Mouse (Mus musculus) embryonic facial prominence, embryonic 14.5 days (tissue): ENCODE data around the gene Pcsk4. TPM values are rescaled to one million over a fixed set of nuclear protein-coding genes. Genes with fewer than 3 reads are reported as not detected.

Experiments
- ATAC-seq: fragments of 200-750 bp; cut with Nextera tagmentation; 2 replicates; pipeline ENCODE4 v1.8.0; 2017; ENCODE audit warnings: low read depth, moderate number of reproducible peaks, moderate TSS enrichment
- DNase-seq: peaks from one replicate; pipeline ENCODE4 v3.0.0-alpha.2; 2015; ENCODE audit warnings: low spot score
- H3K27ac ChIP-seq: fragments of 300-500 bp; sonication (generic); replicated peaks from 2 replicates; pipeline ENCODE4 v1.5.1; 2014; ENCODE audit warnings: low read depth, mild to moderate bottlenecking, low read length, moderate library complexity
- H3K27me3 ChIP-seq: fragments of 300-500 bp; sonication (generic); replicated peaks from 2 replicates; pipeline ENCODE4 v1.6.1; 2014; ENCODE audit warnings: low read length; ENCODE audit not compliant: control insufficient read depth, insufficient read depth
- H3K36me3 ChIP-seq: fragments of 300-500 bp; sonication (generic); 2 replicates; pipeline ENCODE4 v1.6.1; 2014; ENCODE audit warnings: low read length, mixed read lengths; ENCODE audit not compliant: control insufficient read depth, insufficient read depth
- H3K4me1 ChIP-seq: fragments of 300-500 bp; sonication (generic); 2 replicates; pipeline ENCODE4 v1.6.1; 2014; ENCODE audit warnings: antibody characterized with exemption, low read length; ENCODE audit not compliant: control insufficient read depth, insufficient read depth
- H3K4me2 ChIP-seq: fragments of 300-500 bp; sonication (generic); 2 replicates; pipeline ENCODE4 v1.6.1; 2014; ENCODE audit warnings: low read depth, mild to moderate bottlenecking, low read length, moderate library complexity, mixed read lengths
- H3K4me3 ChIP-seq: fragments of 300-500 bp; sonication (generic); 2 replicates; pipeline ENCODE4 v1.5.1; 2014; ENCODE audit warnings: low read depth, mild to moderate bottlenecking, low read length
- H3K9ac ChIP-seq: fragments of 300-500 bp; sonication (generic); 2 replicates; pipeline ENCODE4 v1.6.1; 2014; ENCODE audit warnings: low read depth, mild to moderate bottlenecking, low read length, moderate library complexity, mixed read lengths
- H3K9me3 ChIP-seq: fragments of 300-500 bp; sonication (generic); 2 replicates; pipeline ENCODE4 v1.6.1; 2016; ENCODE audit warnings: low read length; ENCODE audit not compliant: control insufficient read depth
- WGBS: fragments of 180-500 bp; shearing (Covaris S2); extraction: QIAGEN DNeasy Blood & Tissue Kit; methylation state at CpG from one replicate; pipeline ENCODE4 v1.1.7; 2014; 5-methylcytosine and 5-hydroxymethylcytosine counted together
- polyA plus RNA-seq: library from polyadenylated mRNA; unstranded; fragments of >200 nt; fragmentation: Nextera tagmentation; extraction: Ambion mirVana; gene quantifications from 2 replicates; pipeline ENCODE4 v1.2.1, GENCODE M21; 2014

Pcsk4 gene
- polyA plus RNA-seq, 1 experiment from 2014 or later: 1.7 TPM

DNA sequence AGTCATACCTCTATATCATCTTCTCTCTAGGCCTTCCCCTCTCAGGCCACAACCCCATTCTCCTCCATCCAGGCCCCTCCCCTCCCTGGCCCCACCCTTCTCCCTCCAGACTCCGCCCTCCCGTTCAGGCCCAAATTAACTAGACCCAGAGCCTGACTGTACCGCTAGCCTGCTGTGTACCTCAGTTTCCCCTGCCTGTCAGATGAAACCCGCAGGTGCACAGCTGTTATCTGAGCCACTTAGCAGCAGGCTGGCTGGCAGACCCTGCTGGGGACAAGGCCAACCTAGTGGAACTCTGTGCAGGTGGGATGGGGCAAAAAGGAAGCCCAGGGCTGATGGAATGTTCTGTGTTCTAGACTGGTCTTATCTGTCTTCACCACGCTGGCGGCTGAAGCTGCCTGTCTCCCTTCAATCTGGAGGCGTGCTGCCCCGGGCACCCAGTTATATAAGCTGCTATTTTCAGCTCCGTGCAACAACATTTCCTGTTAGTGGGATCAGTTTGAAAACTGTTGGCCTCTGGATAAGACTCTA, 14.9 kb upstream of the Pcsk4 start:
- no peaks in the 10 kb centered on the region for H3K36me3 ChIP-seq
- H3K27ac ChIP-seq: no peak overlapping the region
- peak overlapping the region; percentile 57 for H3K4me2 ChIP-seq
- DNase-seq: no peak
- WGBS: 45% methylated on average over 9 of the region's 9 CpGs
- no peak overlapping the region for H3K9ac ChIP-seq
- H3K4me3 ChIP-seq: no peak overlapping the region
- H3K4me1 ChIP-seq: peaks cover 41% of the 10 kb centered on the region
- no peak for ATAC-seq
- peaks cover 86% of the 10 kb centered on the region for H3K27me3 ChIP-seq
- no peaks in the 10 kb centered on the region for H3K9me3 ChIP-seq

DNA sequence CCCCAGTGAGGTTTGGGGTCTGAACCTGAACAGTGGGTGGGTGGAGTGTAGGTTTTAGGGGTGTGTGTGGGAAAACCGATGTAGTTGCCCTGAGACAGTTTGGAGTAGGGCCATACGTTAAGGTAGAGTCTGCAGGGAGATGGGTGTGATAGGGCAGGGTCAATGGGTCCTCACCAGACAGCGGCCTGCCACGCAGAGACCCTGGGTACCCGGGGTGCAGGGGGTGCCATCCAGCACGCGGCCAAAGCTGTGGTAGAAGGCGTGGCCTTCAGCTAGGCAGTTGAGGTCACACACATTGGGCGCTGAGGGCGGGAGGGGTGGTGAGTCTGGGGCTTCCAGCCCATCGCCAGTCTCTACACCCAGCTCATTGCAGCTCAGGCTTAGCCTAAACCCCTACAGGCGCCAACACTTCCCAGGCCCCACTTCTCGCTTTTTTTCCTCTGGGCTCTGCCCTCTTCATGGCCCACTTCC, 14.2 kb upstream of the Pcsk4 start:
- Histone ChIP-seq H3K4me1 (peaks cover 40% of the 10 kb centered on the region), H3K9ac (peak overlapping the region; percentile 2; the same call in 1 of the 2 replicates), H3K4me2 (peak overlapping the region; percentile 57), H3K4me3 (peak overlapping the region; percentile 37), H3K27me3 (peaks cover 79% of the 10 kb centered on the region), H3K27ac (no peak overlapping the region; the same call in 1 of the 2 replicates), H3K9me3 (no peaks in the 10 kb centered on the region), H3K36me3 (no peaks in the 10 kb centered on the region)
- WGBS: 24% methylated on average over 13 of the region's 13 CpGs
- ATAC-seq (no peak; the same call in 1 of the 2 replicates), DNase-seq (no peak)

DNA sequence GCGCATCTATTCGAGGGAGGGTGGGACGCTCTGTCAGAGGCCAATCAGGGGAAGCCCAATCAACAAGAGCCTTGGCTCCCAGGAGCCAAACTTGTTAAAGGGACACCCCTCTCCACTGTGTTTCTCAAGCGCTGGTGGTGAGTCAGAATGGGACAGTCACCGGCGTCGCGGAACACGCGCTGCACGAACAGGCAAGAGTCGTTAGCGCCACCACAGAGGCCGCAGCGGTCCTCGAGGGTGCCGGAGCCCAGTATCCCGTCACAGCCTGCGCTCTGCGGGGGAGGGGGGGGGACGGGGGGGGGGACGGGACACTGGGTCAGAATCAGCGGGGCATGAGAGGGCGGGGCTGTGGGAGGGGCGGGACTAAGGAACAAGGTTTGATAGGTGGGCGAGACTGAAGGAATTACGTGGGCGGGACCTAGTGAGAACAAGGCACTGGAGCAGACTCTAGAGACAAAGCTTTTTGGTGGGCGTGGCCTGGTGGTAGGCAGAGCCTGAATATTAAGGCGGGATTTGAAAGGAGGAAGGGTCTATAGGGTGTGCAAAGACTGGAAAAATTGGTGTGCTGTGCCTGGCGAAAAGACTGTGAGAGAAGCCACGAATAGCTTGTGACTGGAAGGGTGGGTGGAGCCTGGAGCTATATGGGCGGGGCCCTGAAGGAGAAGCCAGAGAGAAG, 13.6 kb upstream of the Pcsk4 start:
- Histone ChIP-seq H3K27ac (no peak overlapping the region), H3K4me3 (peak overlapping the region; percentile 37), H3K4me2 (peak overlapping the region; percentile 57), H3K27me3 (peaks cover 73% of the 10 kb centered on the region), H3K9me3 (no peaks in the 10 kb centered on the region), H3K4me1 (peaks cover 34% of the 10 kb centered on the region), H3K36me3 (no peaks in the 10 kb centered on the region), H3K9ac (peak overlapping the region; percentile 2; the same call in 1 of the 2 replicates)
- WGBS: under 1% methylated on average over 21 of the region's 33 CpGs
- DNase-seq (peak; percentile 96), ATAC-seq (peak; percentile 74)

DNA sequence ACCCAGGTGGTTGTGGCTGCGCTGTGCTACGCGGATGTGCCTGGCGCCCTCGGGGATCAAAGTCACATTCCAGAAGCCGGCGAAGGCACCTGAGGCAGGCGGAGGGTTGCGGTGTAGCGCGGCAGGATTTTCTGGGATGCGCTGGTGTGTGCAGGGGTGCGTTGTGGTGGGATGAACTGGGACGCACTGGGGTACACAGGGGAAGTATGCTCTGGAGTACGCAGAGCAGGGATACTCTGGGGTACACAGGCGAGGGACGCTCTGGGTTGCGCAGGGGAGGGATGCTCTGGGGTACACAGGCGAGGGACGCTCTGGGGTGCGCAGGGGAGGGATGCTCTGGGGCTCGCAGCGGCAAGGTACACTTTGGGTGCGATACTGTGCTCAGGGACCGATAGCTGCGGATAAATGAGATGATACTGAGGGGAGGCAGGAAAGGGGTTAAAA, 13.0 kb upstream of the Pcsk4 start:
- H3K9ac ChIP-seq: no peak overlapping the region; the same call in 1 of the 2 replicates
- DNase-seq: no peak

DNA sequence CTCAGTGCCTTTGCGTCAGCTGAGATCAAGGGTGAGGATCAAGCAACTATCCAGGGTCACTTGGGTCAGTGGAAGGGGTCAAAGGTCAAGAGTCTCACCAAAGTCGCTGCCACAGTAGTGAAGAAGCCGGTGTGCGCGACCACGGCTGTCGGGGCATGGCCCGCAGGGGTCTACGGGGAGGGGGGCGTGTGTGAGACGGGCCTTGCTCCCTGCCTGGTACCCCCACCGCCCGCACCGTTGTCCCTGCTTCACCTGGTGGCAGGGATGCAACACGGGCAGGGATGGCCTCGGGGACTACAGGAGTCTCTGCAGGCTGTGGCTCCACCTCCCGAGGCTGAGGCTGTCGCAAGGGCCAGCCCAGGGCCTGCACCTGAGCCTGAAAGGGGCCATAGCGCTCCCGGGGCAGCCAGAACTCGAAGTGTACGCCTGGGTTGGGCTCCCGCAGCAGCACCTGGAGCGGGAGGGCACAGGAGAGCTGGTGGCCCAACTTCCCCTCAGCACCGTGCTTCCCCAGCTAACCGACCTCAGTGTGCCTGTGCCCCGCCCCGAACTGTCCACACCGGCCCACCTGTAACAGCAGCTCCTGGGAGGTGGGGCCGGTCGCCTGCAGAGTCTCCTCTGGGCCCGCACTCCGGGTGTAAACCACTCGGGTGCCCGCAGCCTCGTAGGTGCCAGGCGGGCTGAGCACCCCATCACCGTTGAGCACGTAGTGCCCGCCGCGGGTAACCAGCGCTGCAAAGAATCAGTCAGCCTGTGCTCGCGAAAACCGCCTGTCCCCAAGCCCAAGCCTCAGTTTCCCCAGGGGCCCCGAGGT, 12.4 kb upstream of the Pcsk4 start:
- H3K9ac ChIP-seq: no peak overlapping the region; the same call in 1 of the 2 replicates
- 6% methylated on average over 30 of the region's 47 CpGs for WGBS

More for the DNA sequence above, 13.0 kb upstream of the Pcsk4 start:
- H3K4me3 ChIP-seq: peak overlapping the region; percentile 37
- H3K4me2 ChIP-seq: peak overlapping the region; percentile 57
- ATAC-seq: peak; percentile 2; the same call in 1 of the 2 replicates
- no peak overlapping the region for H3K27ac ChIP-seq
- no peaks in the 10 kb centered on the region for H3K36me3 ChIP-seq
- H3K9me3 ChIP-seq: no peaks in the 10 kb centered on the region
- peaks cover 67% of the 10 kb centered on the region for H3K27me3 ChIP-seq
- under 1% methylated on average over 26 of the region's 26 CpGs for WGBS
- H3K4me1 ChIP-seq: peaks cover 29% of the 10 kb centered on the region

DNA sequence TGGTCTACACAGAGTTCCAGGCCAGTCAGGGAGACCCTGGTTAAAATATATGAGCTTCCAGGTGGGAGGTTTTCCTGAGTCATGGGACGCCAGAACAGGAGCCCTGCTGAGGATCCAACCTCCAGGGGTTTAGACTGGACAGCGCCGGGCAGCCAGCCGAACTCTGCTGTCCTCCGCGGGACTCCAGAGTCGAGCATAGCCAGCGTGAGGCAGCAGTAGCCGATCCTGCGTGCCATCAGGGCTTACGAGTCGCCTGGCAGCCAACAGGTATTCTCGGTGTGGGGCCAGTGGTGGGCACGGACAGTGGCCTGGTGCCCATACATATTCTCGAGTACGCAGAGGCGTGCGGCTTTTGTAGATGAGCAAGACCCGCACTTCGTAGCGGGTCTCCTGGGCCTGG, 11.7 kb upstream of the Pcsk4 start:
- Histone ChIP-seq H3K9me3 (no peaks in the 10 kb centered on the region), H3K36me3 (no peaks in the 10 kb centered on the region), H3K4me1 (peaks cover 29% of the 10 kb centered on the region), H3K27me3 (peaks cover 60% of the 10 kb centered on the region), H3K9ac (no peak overlapping the region), H3K4me2 (no peak overlapping the region; the same call in 1 of the 2 replicates), H3K4me3 (no peak overlapping the region), H3K27ac (no peak overlapping the region)
- 10% methylated on average over 21 of the region's 21 CpGs for WGBS
- no peak for ATAC-seq
- DNase-seq: no peak

More for the DNA sequence above, 12.4 kb upstream of the Pcsk4 start:
- Histone ChIP-seq H3K36me3 (no peaks in the 10 kb centered on the region), H3K4me3 (peak overlapping the region; percentile 37), H3K27me3 (peaks cover 63% of the 10 kb centered on the region), H3K27ac (no peak overlapping the region), H3K4me2 (peak overlapping the region; percentile 57), H3K4me1 (peaks cover 29% of the 10 kb centered on the region), H3K9me3 (no peaks in the 10 kb centered on the region)
- ATAC-seq (no peak), DNase-seq (no peak)

DNA sequence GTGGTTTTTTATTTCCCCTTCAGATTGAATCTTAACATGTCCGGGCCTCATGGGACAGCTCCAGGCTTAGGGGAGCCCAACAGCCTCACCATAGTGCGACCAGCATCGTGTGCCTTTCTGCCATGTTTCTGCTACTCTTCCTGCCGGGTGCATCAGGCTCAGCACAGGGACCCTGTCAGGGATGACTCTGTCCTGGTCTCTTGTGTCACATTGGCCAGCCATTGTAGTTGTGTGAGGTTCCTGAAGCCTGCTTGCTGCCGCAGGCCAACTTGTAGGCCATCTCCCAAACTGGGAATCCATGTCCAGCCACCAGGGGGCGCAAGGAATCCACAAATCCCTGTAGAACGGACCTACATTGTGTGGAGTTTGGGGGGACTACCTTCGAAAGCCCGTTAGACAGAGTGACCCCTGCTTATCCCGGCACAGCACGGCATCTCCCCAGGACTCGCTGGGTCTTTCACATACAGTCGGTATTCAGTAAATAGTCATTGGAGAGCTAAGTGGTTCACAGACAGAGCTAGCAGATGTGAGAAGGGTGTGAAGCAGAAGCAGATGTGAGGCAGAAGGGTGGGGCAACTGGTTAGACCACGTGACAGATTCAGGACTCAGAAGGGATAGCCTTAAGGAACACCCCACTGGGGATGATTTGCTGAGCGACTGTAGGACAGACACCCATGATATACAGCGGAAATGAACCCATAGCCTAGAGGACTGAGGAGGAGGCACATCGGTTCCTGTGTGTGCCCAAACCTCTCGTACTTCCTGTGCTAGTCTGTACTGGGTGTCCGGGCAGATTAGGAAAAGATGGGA, 10.8 kb upstream of the Pcsk4 start:
- H3K36me3 ChIP-seq: no peaks in the 10 kb centered on the region
- peak overlapping the region; percentile 32; the same call in 1 of the 2 replicates for H3K9ac ChIP-seq
- H3K27ac ChIP-seq: no peak overlapping the region
- peaks cover 27% of the 10 kb centered on the region for H3K4me1 ChIP-seq
- 20% methylated on average over 19 of the region's 19 CpGs for WGBS
- ATAC-seq (peak; percentile 19; the same call in 1 of the 2 replicates), DNase-seq (peak; percentile 83)
- peaks cover 52% of the 10 kb centered on the region for H3K27me3 ChIP-seq
- H3K4me3 ChIP-seq: no peak overlapping the region
- H3K9me3 ChIP-seq: no peaks in the 10 kb centered on the region
- peak overlapping the region; percentile 25; the same call in 1 of the 2 replicates for H3K4me2 ChIP-seq

- peaks cover 13% of the 10 kb centered on the region for H3K27me3 ChIP-seq
- DNase-seq (no peak), ATAC-seq (no peak)
- no peak overlapping the region for H3K4me3 ChIP-seq
- H3K9me3 ChIP-seq: no peaks in the 10 kb centered on the region
- H3K4me2 ChIP-seq: no peak overlapping the region
- no peaks in the 10 kb centered on the region for H3K36me3 ChIP-seq
- no peak overlapping the region for H3K9ac ChIP-seq
- no peak overlapping the region for H3K27ac ChIP-seq
- 79% methylated on average over 12 of the region's 12 CpGs for WGBS
- no peaks in the 10 kb centered on the region for H3K4me1 ChIP-seq
Measured at GRCm38 (mm10) chr10:80336263-80336662, 7.0 kb upstream of the Pcsk4 start.
